Mouse (Mus musculus) heart, postnatal 10 days (tissue): ENCODE results near the gene Zc3h4. TPM values are rescaled to one million over a fixed set of nuclear protein-coding genes. Genes with fewer than 3 reads are reported as not detected.

ENCODE experiments used
- DNase-seq, 2 experiments: peaks; one replicate each; pipeline ENCODE4 v3.0.0; 2021
- intact Hi-C: fragments of 180-260 bp; cut with DNase I; formaldehyde crosslinking; loops from one replicate; pipeline ENCODE4 v1.15.1; 2025
- total RNA-seq, 2 experiments: library from RNA; stranded (reverse); gene quantifications; 2 replicates each; pipeline ENCODE4 v1.2.3; 2021

The Zc3h4 gene
- total RNA-seq, 2 experiments from 2014 or later: 37.8 TPM

DNA sequence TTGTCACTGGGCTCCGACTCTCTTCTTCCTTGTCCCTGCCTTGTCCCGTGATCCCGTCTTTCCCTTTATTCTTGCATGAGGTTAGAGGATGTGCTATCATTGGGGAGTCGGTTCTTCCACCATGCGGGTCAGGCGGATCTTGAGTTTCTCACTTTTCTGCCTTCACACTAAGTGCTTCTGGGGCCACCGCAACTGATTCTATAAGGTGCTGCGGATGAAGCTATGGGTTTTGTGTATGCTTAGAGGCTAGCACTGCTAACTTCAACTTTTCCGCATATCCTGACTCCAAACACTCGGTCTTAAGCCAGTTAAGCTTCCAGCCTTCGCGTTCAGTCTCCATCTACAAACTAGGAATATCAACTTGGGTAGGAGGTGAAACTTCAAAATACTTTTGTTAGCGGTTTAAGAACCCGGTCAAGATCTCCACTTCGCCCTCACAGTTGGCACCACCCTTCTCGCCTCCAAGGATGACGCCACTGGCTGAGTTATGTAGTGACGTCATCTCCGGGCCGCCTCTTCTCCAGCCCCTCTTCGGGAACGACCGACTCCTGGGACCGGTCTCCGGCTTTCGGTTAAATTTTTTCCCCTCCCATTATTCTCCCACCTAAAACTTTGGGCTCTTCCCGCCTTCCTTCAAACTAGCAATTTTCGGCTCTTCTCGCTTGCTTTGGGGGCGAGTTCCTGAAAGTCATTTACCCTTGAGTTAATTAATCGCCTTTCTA is 1.5 kb upstream of the Zc3h4 start:
- peak; percentile 94 to 96 for DNase-seq
- intact Hi-C loops: loop anchor here (5.0 kb wide), 1 partner anchor 218 kb away; no protein-coding TSS in a partner anchor

GRCm38 (mm10) chr7:16399820-16400688 is 656 bp upstream of the Zc3h4 start:
- peak; percentile 99 for DNase-seq
- intact Hi-C loops: loop anchor here (5.0 kb wide), 1 partner anchor 217 kb away; no protein-coding TSS in a partner anchor

DNA sequence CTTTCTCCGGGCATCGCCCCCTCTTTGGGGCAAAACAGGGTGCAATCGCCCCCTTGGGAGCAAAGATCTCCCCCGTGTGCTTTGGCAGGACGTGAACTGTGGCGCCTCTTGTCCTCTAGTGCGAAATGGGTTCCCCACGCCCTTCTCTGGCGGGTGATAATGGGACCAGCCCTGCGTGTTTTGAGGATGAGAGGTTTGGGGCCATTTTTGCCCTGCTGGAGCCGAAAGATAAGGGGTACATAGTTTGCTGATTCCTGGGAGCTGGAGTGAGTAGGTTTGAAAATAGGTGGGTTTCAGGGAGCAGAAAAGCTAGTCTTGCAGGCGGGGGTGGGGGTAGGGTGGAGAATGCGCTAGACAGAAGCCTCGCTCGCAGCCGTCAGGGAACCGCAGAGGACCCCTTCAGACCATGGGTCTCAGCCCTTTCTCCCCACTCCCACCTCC is 1.3 kb downstream of the Zc3h4 start:
- peak; percentile 58 to 73 for DNase-seq
- intact Hi-C loops: no loop called here

- intact Hi-C loops: no loop called here
- DNase-seq: peak in 1 of 2 experiments; percentile 24
Observed at GRCm38 (mm10) chr7:16402449-16402848, 1.7 kb downstream of the Zc3h4 start.

DNA sequence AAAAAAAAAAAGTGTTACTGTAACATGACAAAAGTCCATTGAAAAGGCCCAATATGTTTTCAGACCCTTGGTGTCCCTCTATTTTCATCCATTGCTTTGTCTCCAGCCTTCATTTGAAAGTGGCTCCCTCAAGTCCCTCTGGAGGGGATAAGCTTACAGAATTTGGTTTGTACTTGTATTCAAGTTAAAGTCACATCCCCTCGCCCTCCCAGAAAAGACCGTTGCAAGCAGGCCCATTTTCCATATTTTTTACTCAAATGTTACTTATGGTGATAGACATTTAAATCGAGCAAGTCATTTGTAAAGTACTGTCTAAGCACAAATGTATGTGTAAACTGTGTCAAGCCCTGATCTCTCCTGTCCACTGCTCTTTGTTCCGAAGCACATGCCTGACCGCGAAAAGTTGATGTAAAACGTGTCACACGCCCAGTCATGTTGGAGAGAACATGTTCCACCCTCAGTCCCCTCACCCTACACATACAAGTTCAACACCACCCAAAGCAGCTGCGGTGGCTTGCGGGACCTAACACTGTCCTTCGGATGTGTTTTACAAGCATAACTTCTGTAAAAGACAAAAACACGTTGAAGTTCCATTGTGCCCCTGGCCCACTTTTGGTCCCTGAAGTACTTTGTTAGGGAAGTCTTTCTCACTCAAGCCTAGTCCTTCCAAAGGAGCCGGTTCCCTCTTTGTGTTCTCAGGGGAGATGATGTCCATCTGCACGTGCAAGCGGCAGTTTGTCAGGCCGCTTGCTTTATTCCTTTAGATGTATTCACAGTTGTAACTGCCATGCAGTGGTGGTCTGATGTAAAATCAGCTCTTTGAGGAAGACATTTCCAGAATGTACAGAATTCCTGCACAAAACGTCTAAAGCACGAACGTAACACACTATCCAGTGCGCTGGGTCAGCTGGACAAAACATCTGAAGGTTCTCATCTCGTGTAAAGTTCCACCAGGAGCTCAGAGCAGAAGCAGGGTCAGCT is 2.5 kb downstream of the Zc3h4 start:
- intact Hi-C loops: no loop called here

DNA sequence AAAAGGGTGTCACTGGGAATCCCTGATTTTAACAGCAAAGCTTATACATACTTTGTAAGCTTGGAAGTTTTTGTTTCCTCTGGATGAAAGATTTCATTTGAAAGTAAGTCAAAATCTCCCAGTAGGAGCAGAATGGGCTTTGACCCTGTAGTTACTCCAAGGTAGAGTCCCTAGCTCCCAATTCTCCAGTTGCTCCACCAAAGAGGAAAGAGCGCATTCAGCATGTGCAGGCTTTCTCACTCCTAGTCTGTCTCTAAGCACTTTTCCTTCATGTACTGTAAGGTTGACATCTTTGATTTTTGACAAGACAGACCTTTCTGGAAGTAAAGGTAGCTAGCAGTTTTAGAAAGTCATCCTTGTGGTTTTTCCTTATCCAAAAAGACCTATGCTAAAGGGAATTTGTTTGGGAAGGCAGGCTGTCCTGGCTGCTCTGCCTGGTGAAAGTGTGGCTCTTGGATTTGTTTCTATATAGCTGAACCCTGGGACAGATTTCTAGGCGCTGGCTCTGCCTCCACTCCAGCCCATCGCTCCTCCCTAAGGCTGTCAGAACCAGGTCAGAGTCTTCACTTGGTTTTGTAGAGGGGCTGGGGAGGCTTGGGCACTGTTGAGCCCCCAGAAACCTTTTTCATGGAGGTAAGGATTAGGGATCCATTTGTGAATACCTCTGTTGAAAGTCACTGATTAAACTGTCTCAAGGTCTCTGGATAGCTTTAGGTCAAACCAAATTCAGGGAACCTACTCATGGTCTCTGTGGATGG is 3.8 kb downstream of the Zc3h4 start:
- intact Hi-C loops: no loop called here
- peak; percentile 33 to 46 for DNase-seq

More for the DNA sequence above, 2.5 kb downstream of the Zc3h4 start:
- peak; percentile 45 to 56 for DNase-seq

DNA sequence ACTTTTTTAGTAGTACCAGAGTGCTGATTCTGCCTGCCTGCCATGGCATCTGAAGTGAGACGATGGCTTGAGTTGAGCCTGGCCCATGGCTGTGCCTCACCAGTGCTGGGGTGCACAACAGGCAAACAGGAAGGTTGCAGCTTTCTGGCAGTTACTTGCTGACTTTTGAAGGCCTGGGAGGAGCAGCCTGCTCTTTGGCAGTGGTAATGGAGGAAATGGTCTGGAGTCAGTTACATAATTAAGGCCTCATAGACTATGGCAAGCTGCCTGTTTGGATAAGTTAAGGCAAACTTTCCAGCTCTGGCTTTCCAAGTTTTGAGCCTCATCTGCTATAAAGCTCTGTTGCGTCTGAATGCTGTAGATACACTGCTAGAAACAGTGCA is 4.4 kb downstream of the Zc3h4 start:
- peak; percentile 75 to 80 for DNase-seq
- intact Hi-C loops: no loop called here

GRCm38 (mm10) chr7:16405516-16406351 is 5.0 kb downstream of the Zc3h4 start:
- intact Hi-C loops: no loop called here
- peak; percentile 84 to 89 for DNase-seq

DNA sequence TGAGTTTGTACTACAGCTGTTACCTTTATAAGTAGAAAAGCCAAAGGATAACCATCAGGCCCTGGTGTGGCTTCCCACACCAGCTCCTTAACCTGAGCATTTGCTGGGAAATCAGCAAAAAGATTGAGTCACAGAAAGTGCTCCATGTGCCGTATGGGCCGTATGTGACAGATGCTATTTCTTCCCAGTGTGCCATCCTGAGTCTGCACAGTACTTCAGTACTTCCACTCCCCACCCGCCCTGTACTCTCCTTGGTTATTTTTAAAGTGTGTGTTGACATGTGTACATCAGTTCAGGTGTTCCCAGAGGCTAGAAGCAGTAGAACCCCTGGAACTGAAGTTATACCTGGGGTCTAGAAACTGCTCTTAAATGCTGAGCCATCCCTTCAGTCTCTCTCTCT is 6.3 kb downstream of the Zc3h4 start:
- intact Hi-C loops: no loop called here
- no peak for DNase-seq

- intact Hi-C loops: no loop called here
- no peak for DNase-seq
Observed at GRCm38 (mm10) chr7:16411100-16411499, 10.4 kb downstream of the Zc3h4 start.

GRCm38 (mm10) chr7:16412220-16412896 is 11.6 kb downstream of the Zc3h4 start:
- no peak for DNase-seq
- intact Hi-C loops: no loop called here

- intact Hi-C loops: no loop called here
- DNase-seq: no peak
Observed at GRCm38 (mm10) chr7:16412930-16413329, 12.2 kb downstream of the Zc3h4 start.

DNA sequence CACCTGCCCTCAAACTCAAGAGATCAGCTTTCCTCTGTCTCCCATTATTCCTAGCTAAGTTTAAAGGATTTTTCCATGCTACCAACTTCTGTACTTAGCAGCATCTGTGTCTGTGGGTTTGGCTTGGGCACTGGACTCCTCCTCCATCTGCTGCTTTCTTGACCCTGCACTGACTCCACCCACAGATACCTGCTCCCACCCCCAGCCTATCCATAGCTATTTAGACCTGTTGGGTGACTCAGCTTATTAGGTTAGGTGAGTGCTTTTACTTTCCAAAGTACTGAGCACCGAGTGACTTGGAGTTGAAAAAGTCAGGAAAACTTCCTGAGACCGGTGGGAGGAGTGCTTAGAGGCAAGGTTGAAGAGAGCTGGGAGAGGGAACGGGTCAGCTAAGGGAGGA is 14.7 kb downstream of the Zc3h4 start:
- intact Hi-C loops: no loop called here
- DNase-seq: no peak

DNA sequence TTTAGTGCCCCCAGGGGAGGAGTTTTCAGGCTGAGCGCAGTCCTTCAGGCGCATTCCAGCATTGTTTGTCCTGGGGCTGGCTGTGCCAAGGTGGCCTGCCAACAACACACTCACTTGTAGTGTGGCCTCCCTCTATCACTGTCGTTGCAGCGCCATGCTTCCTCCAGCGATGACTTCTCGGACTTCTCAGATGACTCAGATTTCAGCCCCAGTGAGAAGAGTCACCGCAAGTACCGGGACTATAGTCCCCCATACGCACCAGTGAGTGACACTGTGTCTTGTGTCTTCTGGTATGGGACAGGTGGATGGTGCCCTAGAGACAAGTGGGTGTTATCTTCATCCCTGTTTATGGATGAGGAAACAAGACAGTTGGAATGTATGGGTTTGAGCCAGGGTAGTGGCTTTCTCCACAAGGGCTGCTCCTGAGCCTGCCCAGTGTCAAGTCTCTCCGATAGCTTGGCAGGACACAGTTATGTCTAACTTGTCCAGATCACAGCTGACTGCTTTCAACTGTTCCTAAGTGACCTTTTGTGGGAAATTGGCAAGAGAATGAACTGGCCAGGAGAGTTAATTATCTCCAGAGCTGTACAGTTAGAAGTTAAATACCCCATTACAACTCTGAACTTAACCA is 16.5 kb downstream of the Zc3h4 start:
- peak; percentile 82 to 84 for DNase-seq
- intact Hi-C loops: no loop called here

GRCm38 (mm10) chr7:16418713-16419112 is 18.0 kb downstream of the Zc3h4 start:
- no peak for DNase-seq
- intact Hi-C loops: no loop called here

DNA sequence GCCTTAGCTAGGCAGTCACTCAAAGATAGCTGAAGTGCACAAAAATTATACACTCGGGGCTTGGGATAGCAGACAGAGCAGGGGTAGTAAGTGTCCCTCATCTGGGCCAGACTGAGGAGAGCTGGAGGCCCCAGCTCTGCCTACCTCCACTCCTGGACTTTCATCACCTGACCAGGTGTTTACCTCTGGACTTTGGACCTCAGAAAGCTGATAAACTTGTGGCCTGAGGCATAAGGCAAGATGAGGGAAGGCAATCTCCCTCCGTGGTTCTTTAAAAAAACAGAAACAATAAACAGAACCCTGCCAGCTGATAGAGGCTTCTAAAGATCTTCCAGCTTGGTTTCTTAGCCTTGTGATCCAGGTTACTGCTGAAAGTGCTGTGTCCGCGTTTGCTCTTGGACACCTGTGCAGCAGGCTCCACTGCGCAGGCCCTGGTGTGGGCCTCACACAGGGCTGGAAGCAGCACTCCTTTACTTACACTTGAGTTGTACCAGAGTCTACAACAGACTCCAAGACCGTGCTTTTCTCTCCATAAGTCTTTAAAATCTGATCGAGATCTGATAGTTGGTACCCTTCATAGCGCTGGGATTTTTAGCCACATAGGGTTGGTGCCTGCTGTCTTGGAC is 19.9 kb downstream of the Zc3h4 start:
- DNase-seq: no peak
- intact Hi-C loops: no loop called here

DNA sequence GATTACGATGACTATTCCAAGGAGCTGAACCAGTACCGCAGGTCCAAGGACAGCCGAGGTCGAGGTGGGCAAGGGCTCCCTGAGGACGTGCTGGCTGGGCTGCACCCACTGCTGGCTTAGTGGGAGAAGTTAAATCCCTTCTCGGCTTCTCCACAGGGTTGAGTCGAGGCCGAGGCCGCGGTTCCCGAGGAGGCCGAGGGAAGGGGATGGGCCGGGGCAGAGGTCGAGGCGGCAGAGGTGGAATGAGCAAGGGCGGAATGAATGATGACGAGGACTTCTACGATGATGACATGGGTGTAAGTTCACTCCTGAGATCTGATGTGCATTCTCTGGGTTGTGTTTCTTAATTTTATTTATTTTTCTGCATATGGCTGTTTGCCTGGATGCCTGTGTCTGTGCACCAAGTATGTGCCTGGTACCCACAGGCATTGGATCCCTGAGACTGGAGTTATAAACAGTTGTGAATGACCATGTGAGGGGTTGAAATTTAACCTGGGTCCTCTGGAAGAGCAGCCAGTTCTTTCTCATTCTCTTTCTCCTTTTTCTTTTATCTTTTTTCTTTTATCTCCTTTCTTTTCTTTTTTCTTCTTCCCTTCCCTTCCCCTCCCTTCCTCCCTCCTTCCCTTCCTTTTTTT is 21.6 kb downstream of the Zc3h4 start:
- DNase-seq: no peak
- intact Hi-C loops: no loop called here
